ENCODE assay signal across 8 mouse cellular contexts in genomic region chr4:62286257-62286991, GRCm38 (mm10). TPM values are rescaled to one million over a fixed set of nuclear protein-coding genes. Genes with fewer than 3 reads are reported as not detected.
DNase-seq lines count a peak whose midpoint lies in the region; ATAC-seq and TF ChIP-seq lines count a peak whose summit lies in the region.

No protein-coding gene starts in this region.

- 2% methylated on average over 54 of the region's 55 CpGs for WGBS in forebrain, postnatal 0 days
- WGBS in lung, embryonic 15.5 days: under 1% methylated on average over 55 of the region's 55 CpGs

- no peaks in the 10 kb centered on the region for H3K36me3 ChIP-seq in G1E (replicated peaks)
- 0 out of 2 replicates have a peak, but pooled peaks cover 2% of the 10 kb centered on the region for H3K36me3 ChIP-seq in forebrain, postnatal 0 days (ENCODE audit: insufficient read depth)
- H3K36me3 ChIP-seq in lung, embryonic 15.5 days: no peaks in the 10 kb centered on the region

- H3K27ac ChIP-seq in forebrain, postnatal 0 days (ENCODE audit: low read depth, low read length): 0 out of 2 replicates have a peak overlapping the region, but pooled peaks have one; percentile 30
- peak overlapping the region; percentile 70 for H3K27ac ChIP-seq in lung, embryonic 15.5 days

- H3K27me3 ChIP-seq in G1E (ENCODE audit: insufficient read depth, low read length): peaks cover 3% of the 10 kb centered on the region; the same call in 1 of the 2 replicates
- H3K27me3 ChIP-seq in forebrain, postnatal 0 days (ENCODE audit: insufficient read depth, low read length): no peaks in the 10 kb centered on the region
- H3K27me3 ChIP-seq in lung, embryonic 15.5 days: no peaks in the 10 kb centered on the region

- DNase-seq in G1E (ENCODE audit: low spot score): peak; percentile 70
- peak; percentile 72 for DNase-seq in cerebellum, adult 11 months
- peak; percentile 88 for DNase-seq in forebrain, postnatal 0 days
- peak; percentile 76 for DNase-seq in heart, postnatal 4 days
- DNase-seq in layer of hippocampus, adult 8-10 months (ENCODE audit: low spot score in 2 of 2): peak; percentile 44 to 77
- DNase-seq in ovary, adult 18-20 months (ENCODE audit: low spot score): peak; percentile 59
- peak; percentile 74 for DNase-seq in thymus, postnatal 0 days (ENCODE audit: low spot score)

- no peaks in the 10 kb centered on the region for H3K9me3 ChIP-seq in G1E (replicated peaks)
- no peaks in the 10 kb centered on the region for H3K9me3 ChIP-seq in forebrain, postnatal 0 days (ENCODE audit: low read length)
- H3K9me3 ChIP-seq in lung, embryonic 15.5 days: no peaks in the 10 kb centered on the region

- peak overlapping the region; percentile 74 for H3K4me3 ChIP-seq in G1E (ENCODE audit: low read depth, low read length)
- H3K4me3 ChIP-seq in forebrain, postnatal 0 days (ENCODE audit: low read depth, low read length): peak overlapping the region; percentile 93
- H3K4me3 ChIP-seq in lung, embryonic 15.5 days: peak overlapping the region; percentile 83

- peaks cover 11% of the 10 kb centered on the region for H3K4me1 ChIP-seq in G1E (ENCODE audit: insufficient read depth, low read depth, low read length)
- peaks cover 10% of the 10 kb centered on the region; the same call in 1 of the 2 replicates for H3K4me1 ChIP-seq in forebrain, postnatal 0 days (ENCODE audit: insufficient read depth)
- H3K4me1 ChIP-seq in lung, embryonic 15.5 days: peaks cover 18% of the 10 kb centered on the region

- ATAC-seq in G1E (ENCODE audit: extremely low read depth, insufficient number of reproducible peaks, low FRiP score, poor library complexity, severe bottlenecking): peak; percentile 50
- ATAC-seq in forebrain, postnatal 0 days: peak; percentile 96
- peak; percentile 93 for ATAC-seq in lung, embryonic 15.5 days (ENCODE audit: borderline replicate concordance, extremely low read depth, low FRiP score, low TSS enrichment)

- peak overlapping the region; percentile 81 for H3K4me2 ChIP-seq in forebrain, postnatal 0 days (ENCODE audit: low read depth)
- H3K4me2 ChIP-seq in lung, embryonic 15.5 days: peak overlapping the region; percentile 80

- peak overlapping the region; percentile 70 for H3K9ac ChIP-seq in forebrain, postnatal 0 days
- H3K9ac ChIP-seq in lung, embryonic 15.5 days: peak overlapping the region; percentile 63

- TF ChIP-seq CTCF in G1E (IDR thresholded peaks at IDR 0.05; ENCODE audit: low read depth, low read length): no peak
- peak; percentile 45 for TF ChIP-seq CTCF in forebrain, postnatal 0 days (IDR thresholded peaks at IDR 0.05; ENCODE audit: low read depth)

RNA-seq across cellular contexts. Expression of gene Slc31a2, which starts 24.1 kb away (rescaled TPM):
- total RNA-seq in G1E (2014; fragmentation: Nextera tagmentation): 4.4 and 6.4 TPM in 2 replicates
- total RNA-seq in G1E (2017): 5.7 and 6.4 TPM in 2 replicates
- polyA plus RNA-seq in G1E (2012): 0.13 and 0.22 TPM in 2 replicates
- total RNA-seq in forebrain, postnatal 0 days (2014; rRNA removed): 11.3 and 15.8 TPM in 2 replicates
- polyA plus RNA-seq in forebrain, postnatal 0 days (2015; fragmentation: Nextera tagmentation; extraction: Ambion mirVana): 5.3 and 10.9 TPM in 2 replicates
- total RNA-seq in heart, postnatal 4 days (2021): 1 to 10 TPM; 7.9 TPM
- total RNA-seq in layer of hippocampus, adult 8-10 months (2022): 10 to 100 TPM in 3 of 4 experiments, 1 to 10 TPM in 1; 9.1 to 11.1 (median 10.8) TPM
- 18.1 and 22.4 TPM in 2 replicates for polyA plus RNA-seq in lung, embryonic 15.5 days (2015; fragmentation: Nextera tagmentation; extraction: Ambion mirVana)
- polyA plus RNA-seq in thymus, postnatal 0 days (2015; fragmentation: Nextera tagmentation; extraction: Ambion mirVana): 9.5 and 10.7 TPM in 2 replicates

RNA-seq across cellular contexts. Expression of gene Zfp37, which starts 55.6 kb away (rescaled TPM):
- not detected in 2 replicates for total RNA-seq in G1E (2014; fragmentation: Nextera tagmentation)
- total RNA-seq in G1E (2017): 0.71 TPM in 1 of 2 replicates, not detected in the other
- polyA plus RNA-seq in G1E (2012): not detected in 2 replicates
- 24.2 and 30.1 TPM in 2 replicates for total RNA-seq in forebrain, postnatal 0 days (2014; rRNA removed)
- 11.2 and 14.6 TPM in 2 replicates for polyA plus RNA-seq in forebrain, postnatal 0 days (2015; fragmentation: Nextera tagmentation; extraction: Ambion mirVana)
- 1 to 10 TPM; 7.8 to 8.3 TPM for total RNA-seq in heart, postnatal 4 days (2021)
- 10 to 100 TPM; 24.8 to 29.2 (median 25.4) TPM for total RNA-seq in layer of hippocampus, adult 8-10 months (2022)
- 8.7 and 9.3 TPM in 2 replicates for polyA plus RNA-seq in lung, embryonic 15.5 days (2015; fragmentation: Nextera tagmentation; extraction: Ambion mirVana)
- polyA plus RNA-seq in thymus, postnatal 0 days (2015; fragmentation: Nextera tagmentation; extraction: Ambion mirVana): 0.59 and 0.68 TPM in 2 replicates

Comparison
In these comparisons a context has a peak if more than half of its experiments do, and no peak if none do; other contexts are left out.
1. Peak in every context shown above with its lines: DNase-seq, ATAC-seq, H3K4me3 ChIP-seq and H3K27ac ChIP-seq.
2. RNA of gene Zfp37, which starts 55.6 kb away (total RNA-seq): 24.2 to 30.1 TPM in forebrain, postnatal 0 days, 24.8 to 29.2 TPM in layer of hippocampus, adult 8-10 months and 7.8 to 8.3 TPM in heart, postnatal 4 days; 0.71 TPM in G1E; every median in the first group is over 4 times any median in the second.